Mouse (Mus musculus) forebrain, embryonic 13.5 days (tissue): ENCODE data around the gene Abhd17a. TPM values are rescaled to one million over a fixed set of nuclear protein-coding genes. Genes with fewer than 3 reads are reported as not detected.
A peak's percentile ranks its signal among the peaks of the same experiment; 100 is the strongest.

Source experiments
- ATAC-seq: fragments of 200-750 bp; cut with Nextera tagmentation; 2 replicates; pipeline ENCODE4 v1.8.0; 2017
- H3K27ac ChIP-seq: fragments of 300-500 bp; sonication (generic); 2 replicates; pipeline ENCODE4 v1.5.1; 2015; ENCODE audit warnings: inconsistent platforms, mild to moderate bottlenecking, moderate library complexity
- H3K27me3 ChIP-seq: fragments of 300-500 bp; sonication (generic); 2 replicates; pipeline ENCODE4 v1.6.1; 2015; ENCODE audit warnings: mild to moderate bottlenecking, inconsistent platforms
- H3K36me3 ChIP-seq: fragments of 300-500 bp; sonication (generic); 2 replicates; pipeline ENCODE4 v1.6.1; 2015; ENCODE audit warnings: mild to moderate bottlenecking, inconsistent platforms; ENCODE audit not compliant: poor library complexity, severe bottlenecking
- H3K4me1 ChIP-seq: fragments of 300-500 bp; sonication (generic); 2 replicates; pipeline ENCODE4 v1.6.1; 2015; ENCODE audit warnings: inconsistent platforms
- H3K4me2 ChIP-seq: fragments of 300-500 bp; sonication (generic); 2 replicates; pipeline ENCODE4 v1.6.1; 2015; ENCODE audit warnings: inconsistent platforms, mild to moderate bottlenecking, moderate library complexity
- H3K4me3 ChIP-seq: fragments of 300-500 bp; sonication (generic); 2 replicates; pipeline ENCODE4 v1.5.1; 2015; ENCODE audit warnings: mild to moderate bottlenecking, inconsistent platforms
- H3K9ac ChIP-seq: fragments of 300-500 bp; sonication (generic); 2 replicates; pipeline ENCODE4 v1.6.1; 2015; ENCODE audit warnings: mild to moderate bottlenecking, inconsistent platforms
- H3K9me3 ChIP-seq: fragments of 300-500 bp; sonication (generic); replicated peaks from 2 replicates; pipeline ENCODE4 v1.6.1; 2016; ENCODE audit warnings: inconsistent platforms
- WGBS: fragments of 180-500 bp; shearing (Covaris S2); methylation state at CpG from one replicate; pipeline ENCODE4 v1.1.7; 2015; 5-methylcytosine and 5-hydroxymethylcytosine counted together
- polyA plus RNA-seq: library from polyadenylated mRNA; unstranded; fragments of >200 nt; fragmentation: Nextera tagmentation; extraction: Ambion mirVana; gene quantifications from 2 replicates; pipeline ENCODE4 v1.2.1, GENCODE M21; 2015

Gene Abhd17a
- polyA plus RNA-seq, 1 experiment from 2014 or later, result 72.3 TPM

- no peak overlapping the region for H3K27ac ChIP-seq
- no peaks in the 10 kb centered on the region for H3K9me3 ChIP-seq
- H3K4me2 ChIP-seq, result no peak overlapping the region
- no peak overlapping the region for H3K9ac ChIP-seq
- 88% methylated on average over 9 of the region's 9 CpGs for WGBS
- peaks cover 8% of the 10 kb centered on the region for H3K36me3 ChIP-seq
- H3K4me1 ChIP-seq, result peaks cover 32% of the 10 kb centered on the region
- H3K4me3 ChIP-seq, result no peak overlapping the region
- H3K27me3 ChIP-seq, result no peaks in the 10 kb centered on the region
- ATAC-seq, result no peak
Measured at GRCm38 (mm10) chr10:80620365-80620764, 30.2 kb upstream of the Abhd17a start.

DNA sequence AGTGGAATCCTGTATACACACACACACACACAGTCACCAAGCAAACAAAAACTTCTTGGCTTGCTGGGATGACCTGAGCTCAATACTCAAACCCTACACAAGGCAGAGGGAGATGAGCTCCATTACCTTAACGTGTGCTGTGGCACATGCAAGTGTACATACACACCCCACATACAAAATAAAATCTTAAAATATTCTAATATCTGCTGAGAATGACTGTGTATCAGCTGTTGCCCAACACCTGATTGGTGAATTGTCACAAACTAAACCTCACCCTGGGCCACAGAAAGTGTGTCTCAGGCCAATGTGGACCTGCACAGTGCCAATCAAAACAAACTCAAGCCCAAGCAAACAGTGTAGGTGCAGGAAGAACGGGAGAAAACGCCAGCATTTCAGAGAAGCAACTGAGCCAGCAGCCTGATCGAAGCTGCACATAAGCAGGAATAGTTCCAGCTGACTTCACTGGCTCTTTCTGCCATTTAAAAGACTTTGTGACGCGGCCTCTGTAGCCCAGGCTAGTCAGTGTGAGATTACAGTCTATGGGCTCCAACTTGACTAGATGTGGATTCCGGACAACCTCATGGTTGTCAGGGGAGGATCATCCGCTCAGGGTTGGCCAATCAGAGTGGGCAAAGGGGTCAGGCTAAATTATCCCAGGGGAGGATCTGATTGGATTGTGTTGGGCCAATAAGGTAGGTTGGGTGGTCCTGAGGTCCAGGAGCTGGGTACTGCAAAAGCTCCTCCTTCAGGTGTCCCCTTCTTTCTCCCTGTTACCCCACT lies 29.5 kb upstream of the Abhd17a start:
- Histone ChIP-seq H3K4me2 (no peak overlapping the region), H3K27ac (no peak overlapping the region), H3K9me3 (no peaks in the 10 kb centered on the region), H3K9ac (no peak overlapping the region), H3K36me3 (peaks cover 15% of the 10 kb centered on the region), H3K27me3 (no peaks in the 10 kb centered on the region), H3K4me3 (no peak overlapping the region), H3K4me1 (peaks cover 24% of the 10 kb centered on the region)
- ATAC-seq, result no peak
- WGBS, result 37% methylated on average over 8 of the region's 8 CpGs

GRCm38 (mm10) chr10:80618181-80618580 lies 28.0 kb upstream of the Abhd17a start:
- Histone ChIP-seq H3K9me3 (no peaks in the 10 kb centered on the region), H3K27ac (no peak overlapping the region), H3K36me3 (peaks cover 29% of the 10 kb centered on the region), H3K27me3 (no peaks in the 10 kb centered on the region), H3K4me2 (no peak overlapping the region), H3K9ac (no peak overlapping the region), H3K4me3 (no peak overlapping the region), H3K4me1 (peaks cover 10% of the 10 kb centered on the region)
- 84% methylated on average over 9 of the region's 9 CpGs for WGBS
- ATAC-seq, result no peak

GRCm38 (mm10) chr10:80614351-80614750 lies 24.2 kb upstream of the Abhd17a start:
- no peaks in the 10 kb centered on the region for H3K27me3 ChIP-seq
- H3K9me3 ChIP-seq, result no peaks in the 10 kb centered on the region
- 86% methylated on average over 6 of the region's 6 CpGs for WGBS
- H3K27ac ChIP-seq, result no peak overlapping the region
- H3K36me3 ChIP-seq, result peaks cover 54% of the 10 kb centered on the region
- no peak overlapping the region for H3K4me2 ChIP-seq
- no peak overlapping the region for H3K9ac ChIP-seq
- H3K4me3 ChIP-seq, result no peak overlapping the region
- no peaks in the 10 kb centered on the region for H3K4me1 ChIP-seq
- ATAC-seq, result no peak

GRCm38 (mm10) chr10:80613821-80614220 lies 23.7 kb upstream of the Abhd17a start:
- peaks cover 59% of the 10 kb centered on the region for H3K36me3 ChIP-seq
- no peak overlapping the region for H3K4me2 ChIP-seq
- no peak overlapping the region for H3K27ac ChIP-seq
- H3K4me1 ChIP-seq, result no peaks in the 10 kb centered on the region
- H3K9me3 ChIP-seq, result no peaks in the 10 kb centered on the region
- no peaks in the 10 kb centered on the region for H3K27me3 ChIP-seq
- H3K4me3 ChIP-seq, result no peak overlapping the region
- WGBS, result 89% methylated on average over 3 of the region's 3 CpGs
- no peak for ATAC-seq
- H3K9ac ChIP-seq, result no peak overlapping the region

GRCm38 (mm10) chr10:80611905-80612304 lies 21.8 kb upstream of the Abhd17a start:
- Histone ChIP-seq H3K36me3 (peaks cover 78% of the 10 kb centered on the region), H3K9ac (no peak overlapping the region), H3K9me3 (no peaks in the 10 kb centered on the region), H3K4me1 (no peaks in the 10 kb centered on the region), H3K4me3 (no peak overlapping the region), H3K27me3 (no peaks in the 10 kb centered on the region), H3K4me2 (no peak overlapping the region), H3K27ac (no peak overlapping the region)
- no peak for ATAC-seq
- 93% methylated on average over 3 of the region's 3 CpGs for WGBS

GRCm38 (mm10) chr10:80611024-80611423 lies 20.9 kb upstream of the Abhd17a start:
- WGBS, result 78% methylated on average over 4 of the region's 4 CpGs
- Histone ChIP-seq H3K9me3 (no peaks in the 10 kb centered on the region), H3K4me2 (no peak overlapping the region), H3K27ac (no peak overlapping the region), H3K27me3 (no peaks in the 10 kb centered on the region), H3K4me1 (no peaks in the 10 kb centered on the region), H3K9ac (no peak overlapping the region), H3K36me3 (peaks cover 86% of the 10 kb centered on the region), H3K4me3 (no peak overlapping the region)
- no peak for ATAC-seq

DNA sequence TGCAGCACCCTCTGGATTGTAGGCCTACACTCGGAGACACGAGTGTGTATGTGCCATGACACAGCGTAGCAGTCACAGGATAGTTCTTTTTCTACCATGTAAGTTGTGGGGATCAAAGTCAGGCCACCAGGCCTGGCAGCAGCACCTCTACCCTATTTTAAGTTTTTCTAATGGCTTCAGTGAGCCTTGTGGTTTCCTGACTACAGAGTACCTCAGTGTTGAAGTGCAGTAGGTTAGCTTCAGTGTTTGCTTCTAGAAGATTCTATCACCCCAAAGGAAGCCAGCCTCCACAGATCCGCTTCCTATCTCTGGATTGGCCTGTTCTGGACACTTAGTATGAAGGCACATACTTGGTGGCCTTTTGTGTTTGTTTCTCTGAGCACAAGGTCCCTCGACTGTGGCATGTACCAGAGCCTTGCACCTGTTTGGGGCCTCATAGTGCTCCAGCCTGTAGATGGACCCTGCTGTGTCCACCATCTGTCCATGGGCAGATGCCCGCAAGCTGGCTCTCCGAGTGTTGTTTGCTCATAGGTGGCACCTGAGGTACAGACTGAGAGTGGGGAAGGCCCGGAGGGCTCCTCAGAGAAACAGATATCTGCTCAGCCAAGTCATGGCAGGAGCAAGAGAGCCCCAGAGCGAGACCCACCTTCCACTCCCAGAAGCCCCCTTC lies 20.1 kb upstream of the Abhd17a start:
- no peak overlapping the region for H3K4me3 ChIP-seq
- no peaks in the 10 kb centered on the region for H3K9me3 ChIP-seq
- H3K27ac ChIP-seq, result no peak overlapping the region
- no peak overlapping the region for H3K9ac ChIP-seq
- WGBS, result 95% methylated on average over 9 of the region's 9 CpGs
- H3K4me1 ChIP-seq, result no peaks in the 10 kb centered on the region
- no peaks in the 10 kb centered on the region for H3K27me3 ChIP-seq
- H3K36me3 ChIP-seq, result peaks cover 78% of the 10 kb centered on the region
- no peak overlapping the region for H3K4me2 ChIP-seq
- no peak for ATAC-seq

DNA sequence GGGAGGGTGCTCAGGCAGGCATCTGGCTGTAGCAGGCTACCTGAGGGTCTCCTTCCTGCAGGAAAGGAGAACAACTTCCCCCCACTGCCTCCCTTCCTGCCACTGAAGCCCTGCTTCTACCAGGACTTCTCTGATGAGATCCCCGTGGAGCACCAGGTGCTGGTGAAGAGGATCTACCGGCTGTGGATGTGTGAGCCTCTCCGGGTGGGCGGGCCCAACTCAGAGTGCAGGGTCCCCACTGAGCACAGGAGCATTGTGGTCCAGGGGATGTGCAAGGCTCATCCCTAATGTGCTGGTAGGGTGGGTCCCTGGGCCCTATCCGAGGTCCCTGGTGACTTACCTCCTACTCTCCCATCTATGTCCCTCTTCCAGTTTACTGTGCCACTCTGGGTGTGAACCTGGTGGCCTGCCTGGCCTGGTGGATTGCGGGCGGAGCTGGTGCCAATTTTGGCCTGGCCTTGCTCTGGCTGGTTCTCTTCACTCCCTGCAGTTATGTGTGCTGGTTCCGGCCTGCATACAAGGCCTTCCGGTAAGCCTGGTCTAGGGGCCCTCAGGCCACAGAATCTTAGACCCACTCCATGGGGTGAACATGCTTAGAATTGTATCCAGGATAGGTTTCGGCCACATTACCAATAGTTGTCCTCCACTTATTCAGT lies 19.3 kb upstream of the Abhd17a start:
- no peaks in the 10 kb centered on the region for H3K27me3 ChIP-seq
- WGBS, result 94% methylated on average over 10 of the region's 10 CpGs
- peaks cover 7% of the 10 kb centered on the region for H3K4me1 ChIP-seq
- H3K36me3 ChIP-seq, result peaks cover 70% of the 10 kb centered on the region
- no peak overlapping the region for H3K27ac ChIP-seq
- ATAC-seq, result no peak
- H3K4me3 ChIP-seq, result no peak overlapping the region
- no peaks in the 10 kb centered on the region for H3K9me3 ChIP-seq
- no peak overlapping the region for H3K4me2 ChIP-seq
- H3K9ac ChIP-seq, result 0 out of 2 replicates have a peak overlapping the region, but pooled peaks have one; percentile 16

- ATAC-seq, result no peak
- no peak overlapping the region for H3K27ac ChIP-seq
- peaks cover 62% of the 10 kb centered on the region for H3K36me3 ChIP-seq
- no peak overlapping the region for H3K9ac ChIP-seq
- 87% methylated on average over 3 of the region's 3 CpGs for WGBS
- no peak overlapping the region for H3K4me2 ChIP-seq
- H3K4me3 ChIP-seq, result no peak overlapping the region
- H3K27me3 ChIP-seq, result no peaks in the 10 kb centered on the region
- H3K9me3 ChIP-seq, result no peaks in the 10 kb centered on the region
- peaks cover 17% of the 10 kb centered on the region for H3K4me1 ChIP-seq
Measured at GRCm38 (mm10) chr10:80608435-80608834, 18.3 kb upstream of the Abhd17a start.

DNA sequence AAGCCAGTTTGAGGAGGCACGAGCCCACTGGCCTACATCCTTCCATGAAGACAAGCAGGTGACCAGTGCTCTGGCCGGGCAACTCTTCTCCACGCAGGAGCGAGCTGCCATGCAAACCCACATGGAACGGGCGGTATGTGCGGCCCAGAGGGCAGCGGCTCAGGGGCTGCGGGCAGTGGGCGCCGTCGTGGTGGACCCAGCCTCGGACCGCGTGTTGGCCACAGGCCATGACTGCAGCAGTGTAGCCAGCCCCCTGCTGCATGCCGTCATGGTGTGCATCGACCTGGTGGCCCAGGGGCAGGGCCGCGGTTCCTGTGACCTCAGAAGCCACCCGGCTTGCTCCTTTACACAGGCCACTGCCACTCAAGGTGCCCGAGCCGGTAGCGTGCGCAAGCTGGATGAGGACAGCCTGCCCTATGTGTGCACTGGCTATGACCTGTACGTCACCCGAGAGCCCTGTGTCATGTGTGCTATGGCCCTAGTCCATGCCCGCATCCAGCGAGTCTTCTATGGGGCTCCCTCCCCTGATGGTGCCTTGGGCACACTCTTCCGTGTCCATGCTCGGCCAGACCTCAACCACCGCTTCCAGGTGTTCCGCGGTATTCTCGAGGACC lies 16.7 kb upstream of the Abhd17a start:
- Histone ChIP-seq H3K4me2 (no peak overlapping the region), H3K4me1 (peaks cover 25% of the 10 kb centered on the region), H3K27ac (no peak overlapping the region), H3K9ac (no peak overlapping the region), H3K9me3 (no peaks in the 10 kb centered on the region), H3K4me3 (no peak overlapping the region), H3K27me3 (no peaks in the 10 kb centered on the region), H3K36me3 (peaks cover 48% of the 10 kb centered on the region)
- WGBS, result 96% methylated on average over 34 of the region's 34 CpGs
- ATAC-seq, result no peak

GRCm38 (mm10) chr10:80606306-80606705 lies 16.2 kb upstream of the Abhd17a start:
- Histone ChIP-seq H3K4me3 (no peak overlapping the region), H3K27me3 (no peaks in the 10 kb centered on the region), H3K9me3 (no peaks in the 10 kb centered on the region), H3K4me2 (no peak overlapping the region), H3K36me3 (peaks cover 48% of the 10 kb centered on the region), H3K4me1 (peaks cover 25% of the 10 kb centered on the region), H3K27ac (no peak overlapping the region), H3K9ac (0 out of 2 replicates have a peak overlapping the region, but pooled peaks have one; percentile 1)
- no peak for ATAC-seq
- 95% methylated on average over 23 of the region's 23 CpGs for WGBS
